Mouse (Mus musculus): ENCODE measurements around the gene Vmn1r1. TPM values are rescaled to one million over a fixed set of nuclear protein-coding genes. Genes with fewer than 3 reads are reported as not detected.

Gene Vmn1r1
- polyA plus RNA-seq, 1 experiment from 2014 or later = not detected

DNA sequence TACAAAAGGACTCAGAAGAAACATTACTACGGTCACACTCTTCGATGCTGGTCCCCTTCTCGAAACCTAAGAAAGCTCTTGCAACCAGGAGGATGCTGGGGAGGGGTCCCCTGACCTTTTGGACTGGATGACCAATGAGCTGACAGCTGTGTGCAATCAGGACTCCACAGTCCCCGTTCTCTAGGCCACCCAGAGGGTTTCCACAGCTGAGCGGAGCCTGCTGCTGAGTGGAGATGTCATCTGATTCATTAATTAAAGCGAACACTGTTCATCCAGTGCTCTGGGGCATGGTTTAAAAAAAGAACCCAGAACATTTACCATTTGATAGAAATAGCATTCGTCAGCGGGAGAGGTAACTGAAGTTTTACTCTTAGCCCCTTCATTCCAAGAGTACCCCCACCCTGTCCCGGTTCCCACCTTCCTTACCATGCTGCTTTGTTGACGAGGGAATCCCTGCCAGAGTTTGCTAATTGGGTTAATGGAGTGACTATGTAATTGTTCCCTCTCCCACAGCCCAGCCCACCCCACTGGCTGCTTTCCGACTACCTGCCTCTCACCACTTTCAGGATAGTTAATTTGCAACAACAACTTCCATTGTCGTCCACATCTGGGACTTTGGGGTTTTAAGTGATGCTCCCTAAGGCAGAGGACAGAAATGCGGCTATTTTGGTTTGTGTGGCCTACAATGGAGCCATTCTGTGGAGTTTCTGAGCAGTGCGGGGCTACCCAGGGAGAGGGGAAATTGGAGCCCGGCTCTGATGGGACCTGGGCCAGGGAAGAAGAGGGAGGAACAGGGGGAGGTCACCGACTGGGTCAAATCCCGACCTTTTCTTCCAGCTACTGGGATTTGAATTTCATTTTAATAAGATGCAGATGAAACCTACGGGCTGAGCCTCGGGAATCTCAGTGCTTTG, 50.4 kb downstream of the Vmn1r1 start:
- Histone ChIP-seq H3K4me2 (replicated peaks) (no peak overlapping the region), H3K27ac (no peak overlapping the region), H3K27me3 (ENCODE audit: control insufficient read depth, insufficient read depth, low read length) (no peaks in the 10 kb centered on the region), H3K9ac (no peak overlapping the region), H3K4me1 (replicated peaks; ENCODE audit: control insufficient read depth, insufficient read depth, low read length) (peaks cover 17% of the 10 kb centered on the region), H3K4me3 (replicated peaks; ENCODE audit: low read length) (no peak overlapping the region), H3K36me3 (replicated peaks; ENCODE audit: control insufficient read depth, insufficient read depth) (no peaks in the 10 kb centered on the region), H3K9me3 (ENCODE audit: control insufficient read depth, low read length) (no peaks in the 10 kb centered on the region)
- DNase-seq (ENCODE audit: low spot score) (no peak), ATAC-seq (ENCODE audit: low FRiP score) (no peak)
- WGBS = 17% methylated on average over 19 of the region's 19 CpGs

DNA sequence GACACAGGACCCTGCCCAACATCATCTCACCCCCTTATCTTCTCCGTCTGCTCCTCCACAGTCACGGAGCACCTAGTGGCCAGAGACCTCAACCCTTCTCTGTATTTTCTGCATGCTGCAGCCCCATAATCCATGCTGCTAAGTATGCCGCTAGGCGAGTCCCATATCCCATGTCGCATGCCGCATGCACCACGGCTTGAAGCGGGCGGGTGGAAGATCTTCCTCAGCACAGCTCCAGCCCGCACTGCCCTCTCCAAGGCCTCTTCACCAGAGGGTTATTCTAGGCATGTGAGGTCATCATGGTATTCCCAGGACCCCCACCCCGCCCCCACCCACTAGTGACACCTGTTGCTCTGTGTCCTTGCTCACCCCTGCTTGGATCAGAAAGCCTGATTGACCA, 51.2 kb downstream of the Vmn1r1 start:
- WGBS = 86% methylated on average over 11 of the region's 11 CpGs
- Histone ChIP-seq H3K27me3 (ENCODE audit: control insufficient read depth, insufficient read depth, low read length) (no peaks in the 10 kb centered on the region), H3K27ac (no peak overlapping the region), H3K4me1 (replicated peaks; ENCODE audit: control insufficient read depth, insufficient read depth, low read length) (peaks cover 17% of the 10 kb centered on the region), H3K4me3 (replicated peaks; ENCODE audit: low read length) (no peak overlapping the region), H3K36me3 (replicated peaks; ENCODE audit: control insufficient read depth, insufficient read depth) (no peaks in the 10 kb centered on the region), H3K4me2 (replicated peaks) (no peak overlapping the region), H3K9ac (no peak overlapping the region), H3K9me3 (ENCODE audit: control insufficient read depth, low read length) (no peaks in the 10 kb centered on the region)
- ATAC-seq (ENCODE audit: low FRiP score) (no peak), DNase-seq (ENCODE audit: low spot score) (no peak)

DNA sequence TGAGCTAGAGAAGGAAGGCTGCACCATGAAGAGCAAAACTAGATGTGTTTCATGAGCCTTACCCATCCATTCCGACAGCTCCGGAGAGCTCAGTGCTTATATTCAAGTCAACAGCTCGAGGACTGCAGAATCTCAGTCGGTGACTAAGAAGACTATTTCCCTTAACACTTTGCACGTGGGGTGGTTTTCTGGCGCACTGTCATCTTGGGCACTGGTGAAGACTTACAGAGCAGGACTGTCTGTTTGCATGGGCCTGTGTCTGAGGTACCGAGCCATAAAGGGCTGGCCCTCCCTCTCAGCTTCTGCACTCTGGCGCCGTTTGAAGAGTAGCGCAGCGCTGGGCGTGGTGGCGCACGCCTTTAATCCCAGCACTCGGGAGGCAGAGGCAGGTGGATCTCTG, 51.9 kb downstream of the Vmn1r1 start:
- ATAC-seq (ENCODE audit: low FRiP score) (no peak), DNase-seq (ENCODE audit: low spot score) (no peak)
- Histone ChIP-seq H3K36me3 (replicated peaks; ENCODE audit: control insufficient read depth, insufficient read depth) (no peaks in the 10 kb centered on the region), H3K4me1 (replicated peaks; ENCODE audit: control insufficient read depth, insufficient read depth, low read length) (peaks cover 17% of the 10 kb centered on the region), H3K9me3 (ENCODE audit: control insufficient read depth, low read length) (no peaks in the 10 kb centered on the region), H3K27ac (no peak overlapping the region), H3K9ac (no peak overlapping the region), H3K27me3 (ENCODE audit: control insufficient read depth, insufficient read depth, low read length) (no peaks in the 10 kb centered on the region), H3K4me3 (replicated peaks; ENCODE audit: low read length) (no peak overlapping the region), H3K4me2 (replicated peaks) (no peak overlapping the region)
- 93% methylated on average over 15 of the region's 15 CpGs for WGBS

DNA sequence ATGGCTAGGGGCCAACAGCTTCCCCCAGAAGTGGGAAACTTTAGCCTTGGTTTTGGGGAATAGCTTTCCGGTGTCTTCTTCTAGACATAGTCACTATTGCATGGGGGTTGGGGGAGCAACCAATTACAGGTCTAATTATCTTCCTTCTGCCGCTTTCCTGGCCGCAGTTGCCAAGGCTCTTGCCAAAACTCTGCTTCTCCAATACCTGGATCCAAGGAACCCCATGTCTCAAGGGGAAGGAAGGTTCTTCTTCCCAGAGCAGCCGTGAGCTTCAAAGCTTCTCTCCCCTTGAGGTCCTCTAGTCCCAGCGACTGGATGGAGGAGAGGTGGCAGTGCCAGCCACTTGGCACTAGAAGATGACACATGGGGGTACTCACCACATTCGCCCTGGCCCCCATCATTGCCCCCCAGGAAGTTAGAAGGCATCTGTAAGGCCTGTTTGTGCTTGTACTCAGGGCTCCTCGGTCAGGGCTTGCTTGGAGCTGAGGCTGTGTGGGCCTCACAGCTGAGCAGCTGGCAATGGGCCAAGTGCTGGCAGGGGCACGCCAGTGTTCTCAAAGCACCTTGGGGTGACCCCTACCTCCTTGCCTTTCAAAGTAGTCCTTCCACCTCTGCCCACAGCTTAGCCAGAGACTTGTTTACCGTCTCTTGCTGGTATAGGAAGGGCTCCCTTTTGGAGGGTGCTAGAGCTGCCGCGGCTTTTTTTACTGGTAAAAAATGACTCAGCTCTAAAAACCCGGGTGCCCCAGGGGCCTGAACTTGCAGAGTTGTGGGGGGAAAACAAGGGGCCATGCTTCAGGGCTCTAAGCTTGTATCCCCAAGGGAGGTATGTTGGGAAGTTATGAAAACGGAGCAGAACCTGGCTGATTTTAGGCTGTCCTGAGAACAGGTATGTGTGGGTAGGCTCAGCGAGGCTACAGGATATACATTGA, 52.6 kb downstream of the Vmn1r1 start:
- H3K36me3 ChIP-seq (replicated peaks; ENCODE audit: control insufficient read depth, insufficient read depth) = no peaks in the 10 kb centered on the region
- WGBS = 68% methylated on average over 14 of the region's 14 CpGs
- H3K4me3 ChIP-seq (replicated peaks; ENCODE audit: low read length) = no peak overlapping the region
- no peak for ATAC-seq (ENCODE audit: low FRiP score)
- no peak overlapping the region for H3K27ac ChIP-seq
- no peak overlapping the region for H3K4me2 ChIP-seq (replicated peaks)
- H3K4me1 ChIP-seq (replicated peaks; ENCODE audit: control insufficient read depth, insufficient read depth, low read length) = peaks cover 17% of the 10 kb centered on the region
- DNase-seq (ENCODE audit: low spot score) = no peak
- no peaks in the 10 kb centered on the region for H3K9me3 ChIP-seq (ENCODE audit: control insufficient read depth, low read length)
- no peaks in the 10 kb centered on the region for H3K27me3 ChIP-seq (ENCODE audit: control insufficient read depth, insufficient read depth, low read length)
- H3K9ac ChIP-seq = no peak overlapping the region

GRCm38 (mm10) chr1:182110708-182111385, 53.4 kb downstream of the Vmn1r1 start:
- Histone ChIP-seq H3K4me2 (replicated peaks) (no peak overlapping the region), H3K36me3 (replicated peaks; ENCODE audit: control insufficient read depth, insufficient read depth) (no peaks in the 10 kb centered on the region), H3K9ac (no peak overlapping the region), H3K9me3 (ENCODE audit: control insufficient read depth, low read length) (no peaks in the 10 kb centered on the region), H3K27me3 (ENCODE audit: control insufficient read depth, insufficient read depth, low read length) (no peaks in the 10 kb centered on the region), H3K27ac (no peak overlapping the region), H3K4me3 (replicated peaks; ENCODE audit: low read length) (no peak overlapping the region), H3K4me1 (replicated peaks; ENCODE audit: control insufficient read depth, insufficient read depth, low read length) (peaks cover 17% of the 10 kb centered on the region)
- DNase-seq (ENCODE audit: low spot score) (no peak), ATAC-seq (ENCODE audit: low FRiP score) (no peak)
- 77% methylated on average over 15 of the region's 15 CpGs for WGBS

GRCm38 (mm10) chr1:182110185-182110584, 54.1 kb downstream of the Vmn1r1 start:
- no peak overlapping the region for H3K4me2 ChIP-seq (replicated peaks)
- no peak overlapping the region for H3K9ac ChIP-seq
- ATAC-seq (ENCODE audit: low FRiP score) = no peak
- no peak overlapping the region for H3K27ac ChIP-seq
- no peaks in the 10 kb centered on the region for H3K36me3 ChIP-seq (replicated peaks; ENCODE audit: control insufficient read depth, insufficient read depth)
- H3K4me1 ChIP-seq (replicated peaks; ENCODE audit: control insufficient read depth, insufficient read depth, low read length) = peaks cover 17% of the 10 kb centered on the region
- no peak overlapping the region for H3K4me3 ChIP-seq (replicated peaks; ENCODE audit: low read length)
- 84% methylated on average over 11 of the region's 11 CpGs for WGBS
- no peak for DNase-seq (ENCODE audit: low spot score)
- no peaks in the 10 kb centered on the region for H3K27me3 ChIP-seq (ENCODE audit: control insufficient read depth, insufficient read depth, low read length)
- H3K9me3 ChIP-seq (ENCODE audit: control insufficient read depth, low read length) = no peaks in the 10 kb centered on the region

- Histone ChIP-seq H3K27me3 (ENCODE audit: control insufficient read depth, insufficient read depth, low read length) (no peaks in the 10 kb centered on the region), H3K36me3 (replicated peaks; ENCODE audit: control insufficient read depth, insufficient read depth) (no peaks in the 10 kb centered on the region), H3K4me3 (replicated peaks; ENCODE audit: low read length) (no peak overlapping the region), H3K9ac (no peak overlapping the region), H3K27ac (no peak overlapping the region), H3K9me3 (ENCODE audit: control insufficient read depth, low read length) (no peaks in the 10 kb centered on the region), H3K4me2 (replicated peaks) (no peak overlapping the region), H3K4me1 (replicated peaks; ENCODE audit: control insufficient read depth, insufficient read depth, low read length) (peaks cover 12% of the 10 kb centered on the region)
- whole genome bisulfite sequencing = 86% methylated on average over 13 of the region's 13 CpGs
- no peak for ATAC-seq (ENCODE audit: low FRiP score)
- DNase-seq (ENCODE audit: low spot score) = no peak
Observed at GRCm38 (mm10) chr1:182108397-182109099, 55.7 kb downstream of the Vmn1r1 start.

GRCm38 (mm10) chr1:182107251-182107650, 57.0 kb downstream of the Vmn1r1 start:
- Histone ChIP-seq H3K9ac (no peak overlapping the region), H3K4me2 (replicated peaks) (no peak overlapping the region), H3K27me3 (ENCODE audit: control insufficient read depth, insufficient read depth, low read length) (no peaks in the 10 kb centered on the region), H3K27ac (no peak overlapping the region), H3K9me3 (ENCODE audit: control insufficient read depth, low read length) (no peaks in the 10 kb centered on the region), H3K36me3 (replicated peaks; ENCODE audit: control insufficient read depth, insufficient read depth) (no peaks in the 10 kb centered on the region), H3K4me1 (replicated peaks; ENCODE audit: control insufficient read depth, insufficient read depth, low read length) (peaks cover 18% of the 10 kb centered on the region), H3K4me3 (replicated peaks; ENCODE audit: low read length) (no peak overlapping the region)
- DNase-seq (ENCODE audit: low spot score) = no peak
- no peak for ATAC-seq (ENCODE audit: low FRiP score)
- 82% methylated on average over 9 of the region's 9 CpGs for WGBS
